Mouse (Mus musculus) heart, postnatal 14 days (tissue): ENCODE measurements around the gene Cfap161. TPM values are rescaled to one million over a fixed set of nuclear protein-coding genes. Genes with fewer than 3 reads are reported as not detected.

Experiments used
- total RNA-seq, 2 experiments: library from RNA; stranded (reverse); gene quantifications; 2 replicates each; pipeline ENCODE4 v1.2.3; 2021

The Cfap161 gene
- total RNA-seq, 2 experiments from 2014 or later, result 0.22 TPM; not detected in 1

Other genes starting within 250 kb of the Cfap161 start
- gene Tmc3, start 210.0 kb downstream of the Cfap161 start, total RNA-seq, result under 1 TPM; 0.33 to 0.59 TPM
- gene Stard5, start 162.9 kb downstream of the Cfap161 start, total RNA-seq, result 10 to 100 TPM; 17.4 to 17.9 TPM
- 10 to 100 TPM in 1 of 2 experiments, 1 to 10 TPM in 1; 8.0 to 10.6 TPM for gene Il16, start 49.2 kb downstream of the Cfap161 start, total RNA-seq
- 10 to 100 TPM; 13.5 to 14.9 TPM for gene Tlnrd1, start 89.4 kb upstream of the Cfap161 start, total RNA-seq
- 10 to 100 TPM; 41.6 to 47.7 TPM for gene Mesd, start 89.6 kb upstream of the Cfap161 start, total RNA-seq